Mouse (Mus musculus) small intestine, adult 2 months (tissue): Measurements from ENCODE around the gene 9930111J21Rik2. TPM values are rescaled to one million over a fixed set of nuclear protein-coding genes. Genes with fewer than 3 reads are reported as not detected.
"Not testable (repeated sequence)": the region's sequence is repeated elsewhere in the genome, so short reads cannot be mapped to it uniquely, and the experiment has no call there.

Source experiments
- H3K27ac ChIP-seq: fragments of 200-500 bp; 2 replicates; pipeline ENCODE4 v1.5.1; 2012; ENCODE audit warnings: low read depth, low read length, control low read depth, inconsistent platforms; ENCODE audit not compliant: insufficient read depth
- H3K27me3 ChIP-seq: fragments of 200-500 bp; 2 replicates; pipeline ENCODE4 v1.6.1; 2012; ENCODE audit warnings: mild to moderate bottlenecking, moderate library complexity, low read length, inconsistent platforms; ENCODE audit not compliant: control insufficient read depth, insufficient read depth
- H3K36me3 ChIP-seq: fragments of 200-500 bp; 2 replicates; pipeline ENCODE4 v1.6.1; 2012; ENCODE audit warnings: mild to moderate bottlenecking, low read length, control low read depth, inconsistent platforms; ENCODE audit not compliant: control insufficient read depth, insufficient read depth
- H3K4me1 ChIP-seq: fragments of 200-500 bp; 2 replicates; pipeline ENCODE4 v1.6.1; 2012; ENCODE audit warnings: low read length, inconsistent platforms, mixed read lengths; ENCODE audit not compliant: control insufficient read depth, insufficient read depth, insufficient read length
- H3K4me3 ChIP-seq: fragments of 200-500 bp; 2 replicates; pipeline ENCODE4 v1.5.1; 2012; ENCODE audit warnings: low read depth, mild to moderate bottlenecking, control low read depth, inconsistent platforms, low read length, moderate library complexity
- CTCF ChIP-seq: fragments of 200-500 bp; IDR thresholded peaks from 2 replicates; pipeline ENCODE4 v1.5.1; 2012; ENCODE audit warnings: low read depth, mild to moderate bottlenecking, control low read depth, inconsistent platforms, low read length, moderate library complexity, mixed read lengths; ENCODE audit not compliant: insufficient replicate concordance, insufficient read length; ENCODE audit errors: extremely low read depth
- POLR2A ChIP-seq: fragments of 200-500 bp; IDR thresholded peaks from 2 replicates; pipeline ENCODE4 v1.6.1; 2012; ENCODE audit warnings: low read depth, mild to moderate bottlenecking, control low read depth, inconsistent platforms, low read length, moderate library complexity
- WGBS: fragments of 180-500 bp; shearing (Covaris S2); methylation state at CpG from one replicate; pipeline ENCODE4 v1.1.7; 2018; 5-methylcytosine and 5-hydroxymethylcytosine counted together
- polyA plus RNA-seq: library from polyadenylated mRNA; depleted of rRNA; stranded (reverse); fragments of >200 nt; gene quantifications from 2 replicates; pipeline ENCODE4 v1.2.3, GENCODE M21; 2012; rRNA removed

9930111J21Rik2 gene
- 0.48 and 0.85 TPM in 2 replicates for polyA plus RNA-seq

DNA sequence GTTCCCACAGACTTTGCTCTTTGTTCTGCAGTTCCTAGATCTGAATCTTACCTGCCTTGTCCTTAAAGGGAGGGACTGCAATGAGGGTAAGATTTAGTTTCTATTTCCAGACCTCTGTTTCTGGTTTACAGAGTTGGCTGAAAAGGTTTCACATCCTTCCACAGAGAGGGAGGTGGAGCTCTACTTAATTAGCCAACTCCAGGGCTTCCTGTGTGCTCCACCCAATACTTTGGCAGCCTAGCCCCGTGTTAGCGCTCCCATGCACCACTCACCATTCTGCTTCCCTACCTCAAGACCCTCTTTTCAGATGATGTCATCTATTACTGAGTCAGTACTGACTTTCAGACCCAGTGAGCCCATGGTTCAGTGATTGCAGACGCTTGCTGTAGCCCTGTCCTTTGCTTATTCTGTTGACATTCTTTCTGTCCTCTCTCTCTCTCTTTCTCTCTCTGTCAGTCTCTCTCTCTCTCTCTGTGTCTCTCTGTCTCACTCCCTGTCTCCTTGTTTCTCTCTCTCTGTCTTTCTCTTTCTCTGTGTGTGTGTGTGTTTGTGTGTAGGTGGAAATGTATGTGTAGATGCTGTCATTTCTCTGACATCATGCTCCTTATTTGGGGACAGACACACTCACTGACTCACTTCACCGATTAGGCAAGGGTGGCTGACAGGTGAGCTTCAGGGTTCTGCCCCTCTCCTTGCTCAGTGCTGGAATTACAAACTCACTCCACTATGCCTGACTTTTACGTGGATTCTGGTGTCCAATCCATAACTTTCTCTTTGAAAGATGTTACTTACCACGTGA is at the start of gene 9930111J21Rik2:
9930111J21Rik2 (minus strand) TSS at position 150 of the 799 bp plus-strand sequence.
- 29% methylated on average over 1 of the region's 6 CpGs for WGBS
- not testable (repeated sequence) for H3K4me3 ChIP-seq, H3K27me3 ChIP-seq, H3K4me1 ChIP-seq, H3K36me3 ChIP-seq
- H3K27ac ChIP-seq = peak within 1 kb of the TSS; percentile 57; the same call in 1 of the 2 replicates

DNA sequence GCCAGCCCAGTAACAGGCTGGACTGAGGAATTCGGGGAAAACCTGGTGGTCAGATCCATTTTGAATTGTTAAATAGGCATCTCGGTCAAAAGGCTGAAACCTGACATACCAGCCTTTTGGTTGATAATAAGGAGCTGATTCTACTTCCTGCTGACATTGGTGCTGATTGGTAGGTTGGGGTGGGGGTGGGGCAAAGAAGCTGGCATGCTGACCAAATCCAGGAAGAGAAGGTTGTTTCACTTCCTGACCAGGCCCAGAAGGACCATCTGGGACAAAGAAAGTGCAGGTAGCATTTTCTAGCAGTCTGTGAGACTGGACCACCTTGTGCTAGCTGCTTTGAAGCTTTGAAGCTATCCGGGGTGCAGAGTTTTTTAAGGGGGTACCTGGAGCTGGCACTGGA is 49.4 kb upstream of the 9930111J21Rik2 start:
- H3K27ac ChIP-seq = no peak overlapping the region
- no peaks in the 10 kb centered on the region for H3K27me3 ChIP-seq
- WGBS = 82% methylated on average over 3 of the region's 3 CpGs
- no peak for TF ChIP-seq CTCF
- TF ChIP-seq POLR2A = no peak
- no peak overlapping the region for H3K4me3 ChIP-seq
- peaks cover 23% of the 10 kb centered on the region for H3K36me3 ChIP-seq
- H3K4me1 ChIP-seq = peaks cover 4% of the 10 kb centered on the region; the same call in 1 of the 2 replicates

DNA sequence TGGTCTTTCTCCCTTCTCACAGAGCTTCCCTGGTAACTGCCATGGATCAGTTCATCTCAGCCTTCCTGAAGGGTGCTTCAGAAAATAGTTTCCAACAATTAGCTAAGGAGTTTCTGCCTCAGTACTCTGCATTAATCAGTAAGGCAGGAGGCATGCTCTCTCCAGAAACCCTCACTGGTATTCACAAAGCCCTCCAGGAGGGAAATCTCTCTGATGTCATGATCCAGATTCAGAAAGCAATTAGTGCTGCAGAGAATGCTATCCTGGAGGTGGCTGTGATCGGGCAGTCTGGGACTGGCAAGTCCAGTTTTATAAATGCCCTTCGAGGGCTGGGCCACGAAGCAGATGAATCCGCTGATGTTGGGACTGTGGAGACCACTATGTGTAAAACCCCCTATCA is 44.3 kb upstream of the 9930111J21Rik2 start:
- no peak for TF ChIP-seq CTCF
- no peak for TF ChIP-seq POLR2A
- WGBS = 92% methylated on average over 4 of the region's 4 CpGs
- Histone ChIP-seq H3K4me3 (no peak overlapping the region), H3K27me3 (no peaks in the 10 kb centered on the region), H3K27ac (no peak overlapping the region), H3K36me3 (peaks cover 36% of the 10 kb centered on the region), H3K4me1 (peaks cover 8% of the 10 kb centered on the region)

DNA sequence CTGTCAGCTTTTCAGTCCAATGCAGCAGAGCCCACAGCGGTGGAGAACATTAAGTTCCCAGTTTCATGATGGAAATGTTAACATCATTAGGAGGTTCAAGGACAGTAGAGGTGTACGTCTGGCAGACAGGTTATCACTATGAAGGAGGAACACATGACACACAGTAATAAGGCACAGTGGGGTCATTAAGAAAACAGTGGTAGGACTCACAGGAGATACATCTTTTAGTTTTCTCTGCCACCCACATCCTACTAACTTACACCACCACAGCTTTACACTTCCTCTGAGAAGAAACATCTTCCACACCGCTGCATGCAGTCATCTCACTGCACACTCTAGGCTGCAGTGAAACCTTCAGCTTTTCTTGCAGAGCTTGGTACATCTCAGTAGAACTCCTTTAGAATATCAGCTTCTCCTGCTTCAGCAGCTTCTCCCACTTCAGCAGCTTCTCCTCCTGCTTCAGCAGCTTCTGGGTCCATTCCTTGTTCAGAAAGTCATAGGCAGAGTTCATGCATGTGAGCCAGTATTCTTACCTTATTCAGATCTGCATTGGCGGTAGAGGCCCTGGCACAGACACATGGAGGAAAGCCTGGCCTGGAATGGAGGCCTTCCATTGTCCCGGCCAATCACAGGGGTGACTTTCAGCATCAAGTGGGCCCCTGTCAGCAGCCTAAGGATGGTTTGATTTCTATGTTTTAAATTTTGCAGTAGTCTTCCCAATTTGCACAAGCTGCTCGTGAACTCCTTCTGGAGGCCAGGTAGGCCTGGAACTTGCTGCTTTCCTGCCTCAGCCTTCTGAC is 43.0 kb upstream of the 9930111J21Rik2 start:
- peaks cover 36% of the 10 kb centered on the region for H3K36me3 ChIP-seq
- TF ChIP-seq CTCF (no peak), POLR2A (no peak)
- H3K27me3 ChIP-seq = no peaks in the 10 kb centered on the region
- H3K4me3 ChIP-seq = no peak overlapping the region
- H3K27ac ChIP-seq = peak overlapping the region; percentile 46
- peaks cover 10% of the 10 kb centered on the region for H3K4me1 ChIP-seq
- 79% methylated on average over 6 of the region's 6 CpGs for WGBS

DNA sequence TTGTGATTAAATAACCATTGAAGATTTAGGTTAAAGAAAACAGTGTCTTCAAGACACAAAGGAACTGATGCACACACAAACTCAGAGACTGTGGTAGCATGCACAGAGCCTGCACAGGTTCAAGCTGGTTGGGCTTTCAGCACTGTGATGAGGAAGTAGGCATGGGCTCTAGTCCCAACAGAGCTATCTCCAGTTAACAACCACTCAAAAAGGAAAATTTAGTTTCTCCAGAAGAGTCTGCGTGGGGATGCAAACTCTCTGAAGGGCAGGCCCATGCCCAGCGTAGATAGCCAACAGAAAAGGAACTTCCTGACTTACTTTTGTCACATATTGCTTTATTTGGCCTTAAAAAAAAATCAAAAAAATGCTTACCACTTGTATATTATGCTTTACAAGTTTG is 41.7 kb upstream of the 9930111J21Rik2 start:
- Histone ChIP-seq H3K4me3 (no peak overlapping the region), H3K4me1 (peaks cover 17% of the 10 kb centered on the region), H3K36me3 (peaks cover 33% of the 10 kb centered on the region), H3K27me3 (no peaks in the 10 kb centered on the region), H3K27ac (0 out of 2 replicates have a peak overlapping the region, but pooled peaks have one; percentile 2)
- TF ChIP-seq CTCF (no peak), POLR2A (no peak)
- WGBS = 88% methylated on average over 2 of the region's 2 CpGs

DNA sequence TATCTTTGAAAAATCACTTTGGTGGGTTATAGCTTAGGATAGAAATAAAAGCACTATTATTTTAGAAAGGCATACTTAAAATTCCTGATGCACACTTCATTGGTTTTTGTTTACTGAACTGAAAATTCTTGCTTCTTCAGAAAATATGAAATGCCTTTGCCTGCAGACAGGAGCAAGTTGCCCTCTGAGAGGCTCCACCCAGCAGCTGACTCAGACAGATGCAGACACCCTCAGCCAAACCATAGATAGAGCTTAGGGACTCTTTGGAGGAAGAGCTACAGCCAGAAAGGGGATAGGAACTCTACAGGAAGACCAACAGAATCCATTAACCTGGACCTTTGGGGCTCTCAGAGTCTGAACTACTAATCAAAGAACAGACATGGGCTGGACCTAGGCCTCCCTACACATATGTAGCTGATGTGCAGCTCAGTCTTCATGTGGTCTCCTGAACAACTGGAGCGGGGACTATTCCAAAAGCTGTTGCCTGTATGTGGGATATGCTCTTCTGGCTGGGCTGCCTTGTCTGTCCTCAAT is 41.1 kb upstream of the 9930111J21Rik2 start:
- Histone ChIP-seq H3K36me3 (peaks cover 26% of the 10 kb centered on the region), H3K4me1 (peaks cover 17% of the 10 kb centered on the region), H3K27me3 (no peaks in the 10 kb centered on the region), H3K27ac (peak overlapping the region; percentile 47; the same call in 1 of the 2 replicates), H3K4me3 (no peak overlapping the region)
- 97% methylated on average over 1 of the region's 1 CpGs for WGBS
- TF ChIP-seq CTCF (no peak), POLR2A (no peak)

DNA sequence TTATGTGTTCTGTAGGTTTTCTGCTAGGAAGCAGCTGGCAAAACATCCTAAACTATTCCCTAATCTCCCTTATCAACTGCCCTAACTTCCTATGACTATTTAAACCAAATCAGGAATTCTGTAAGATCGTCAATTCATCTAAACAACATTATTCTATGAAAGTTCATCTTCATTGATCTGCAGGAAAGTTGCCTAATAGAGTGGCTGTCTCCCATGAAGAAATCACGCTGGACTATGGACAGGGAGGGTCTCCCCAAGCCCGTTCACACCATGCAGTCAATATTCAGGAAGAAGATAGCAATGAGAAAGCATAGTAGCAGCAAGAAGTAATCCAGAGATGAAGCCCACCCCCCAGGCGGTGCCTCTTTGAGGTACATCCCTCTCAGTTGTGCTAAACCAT is 40.1 kb upstream of the 9930111J21Rik2 start:
- H3K4me1 ChIP-seq = peaks cover 22% of the 10 kb centered on the region
- WGBS = 41% methylated on average over 4 of the region's 4 CpGs
- H3K27ac ChIP-seq = no peak overlapping the region
- H3K4me3 ChIP-seq = no peak overlapping the region
- no peaks in the 10 kb centered on the region for H3K27me3 ChIP-seq
- peaks cover 20% of the 10 kb centered on the region for H3K36me3 ChIP-seq
- no peak for TF ChIP-seq CTCF
